Mouse (Mus musculus) G1E (cell line): Measurements from ENCODE around the gene Slc22a12. TPM values are rescaled to one million over a fixed set of nuclear protein-coding genes. Genes with fewer than 3 reads are reported as not detected.

Source experiments
- ATAC-seq: 2 replicates; pipeline ENCODE4 v1.8.0; 2016; ENCODE audit warnings: mild to moderate bottlenecking; ENCODE audit not compliant: insufficient number of reproducible peaks, poor library complexity, low FRiP score, severe bottlenecking; ENCODE audit errors: extremely low read depth
- DNase-seq: peaks from one replicate; pipeline ENCODE4 v3.0.0; 2012; ENCODE audit warnings: low spot score
- H3K27me3 ChIP-seq: 2 replicates; pipeline ENCODE4 v1.6.1; 2012; ENCODE audit warnings: mild to moderate bottlenecking, low read length, inconsistent platforms; ENCODE audit not compliant: insufficient read depth
- H3K36me3 ChIP-seq: replicated peaks from 2 replicates; pipeline ENCODE3; 2012; ENCODE audit warnings: mild to moderate bottlenecking, inconsistent platforms
- H3K4me1 ChIP-seq: 2 replicates; pipeline ENCODE4 v1.6.1; 2012; ENCODE audit warnings: low read depth, low read length, inconsistent platforms, mixed read lengths; ENCODE audit not compliant: insufficient read depth
- H3K4me3 ChIP-seq: 2 replicates; pipeline ENCODE4 v1.5.1; 2012; ENCODE audit warnings: low read depth, mild to moderate bottlenecking, inconsistent platforms, low read length, moderate library complexity, mixed read lengths
- H3K9me3 ChIP-seq: replicated peaks from 2 replicates; pipeline ENCODE4 v1.6.1; 2012; ENCODE audit warnings: inconsistent platforms
- CTCF ChIP-seq: IDR thresholded peaks from 2 replicates; pipeline ENCODE4 v1.5.1; 2012; ENCODE audit warnings: low read depth, low read length, inconsistent platforms, mixed read lengths
- GATA1 ChIP-seq: IDR thresholded peaks from 2 replicates; pipeline ENCODE4 v1.6.1; 2012; ENCODE audit warnings: borderline replicate concordance, low read length, inconsistent platforms, mixed read lengths
- GATA2 ChIP-seq: IDR thresholded peaks from 2 replicates; pipeline ENCODE4 v1.6.1; 2012; ENCODE audit warnings: low read depth, low read length, inconsistent platforms, borderline replicate concordance
- POLR2AphosphoS5 ChIP-seq: IDR thresholded peaks from 2 replicates; pipeline ENCODE4 v1.6.1; 2012; ENCODE audit warnings: low read depth, low read length, inconsistent platforms; ENCODE audit not compliant: insufficient replicate concordance
- TAL1 ChIP-seq: conservative IDR thresholded peaks from 2 replicates; pipeline ENCODE4 v1.6.1; 2012; ENCODE audit warnings: low read depth, low read length, inconsistent platforms, mixed read lengths
- polyA plus RNA-seq: library from polyadenylated mRNA; stranded (reverse); fragments of >175 nt; gene quantifications from 2 replicates; pipeline ENCODE4 v1.2.3, GENCODE M21; 2012
- total RNA-seq, 2 experiments: library from RNA; stranded (forward) in 1 of 2; stranded (reverse) in 1 of 2; fragments of 200-1000 nt in 1 of 2; fragments of >200 nt in 1 of 2; fragmentation: Nextera tagmentation in 1 of 2; gene quantifications; 2 replicates each; pipeline ENCODE4 v1.2.3; 2014 to 2017

Slc22a12 gene
- total and polyA plus RNA-seq, 3 experiments = not detected

- TF ChIP-seq TAL1 = no peak
- TF ChIP-seq GATA1 = no peak
- no peak for TF ChIP-seq CTCF
- TF ChIP-seq POLR2AphosphoS5 = no peak
- no peak for TF ChIP-seq GATA2
- DNase-seq = no peak
Observed at GRCm38 (mm10) chr19:6515448-6515847, 27.4 kb downstream of the Slc22a12 start.

GRCm38 (mm10) chr19:6514940-6515339, 27.9 kb downstream of the Slc22a12 start:
- no peaks in the 10 kb centered on the region for H3K36me3 ChIP-seq
- DNase-seq = no peak
- no peak for ATAC-seq
- TF ChIP-seq POLR2AphosphoS5 (no peak), CTCF (no peak), GATA2 (no peak), GATA1 (no peak), TAL1 (no peak)
- no peak overlapping the region for H3K4me3 ChIP-seq
- no peaks in the 10 kb centered on the region for H3K4me1 ChIP-seq
- peaks cover 2% of the 10 kb centered on the region; the same call in 1 of the 2 replicates for H3K27me3 ChIP-seq
- no peaks in the 10 kb centered on the region for H3K9me3 ChIP-seq

More at GRCm38 (mm10) chr19:6515448-6515847, 27.4 kb downstream of the Slc22a12 start:
- Histone ChIP-seq H3K36me3 (no peaks in the 10 kb centered on the region), H3K9me3 (no peaks in the 10 kb centered on the region), H3K4me1 (no peaks in the 10 kb centered on the region), H3K4me3 (no peak overlapping the region), H3K27me3 (peaks cover 5% of the 10 kb centered on the region; the same call in 1 of the 2 replicates)
- ATAC-seq = no peak

- TF ChIP-seq CTCF = no peak
- Histone ChIP-seq H3K27me3 (peaks cover 6% of the 10 kb centered on the region; the same call in 1 of the 2 replicates), H3K4me1 (no peaks in the 10 kb centered on the region), H3K4me3 (no peak overlapping the region), H3K36me3 (no peaks in the 10 kb centered on the region), H3K9me3 (no peaks in the 10 kb centered on the region)
- DNase-seq = no peak
- no peak for ATAC-seq
Observed at GRCm38 (mm10) chr19:6513389-6514139, 29.3 kb downstream of the Slc22a12 start.

GRCm38 (mm10) chr19:6510546-6510945, 32.3 kb downstream of the Slc22a12 start:
- peaks cover 18% of the 10 kb centered on the region for H3K27me3 ChIP-seq
- H3K9me3 ChIP-seq = no peaks in the 10 kb centered on the region
- H3K4me3 ChIP-seq = no peak overlapping the region
- H3K36me3 ChIP-seq = no peaks in the 10 kb centered on the region
- DNase-seq = no peak
- TF ChIP-seq POLR2AphosphoS5 (no peak), GATA1 (no peak), TAL1 (no peak), CTCF (no peak), GATA2 (no peak)
- no peak for ATAC-seq
- H3K4me1 ChIP-seq = peaks cover 2% of the 10 kb centered on the region; the same call in 1 of the 2 replicates

GRCm38 (mm10) chr19:6509881-6510280, 33.0 kb downstream of the Slc22a12 start:
- Histone ChIP-seq H3K4me1 (peaks cover 2% of the 10 kb centered on the region; the same call in 1 of the 2 replicates), H3K9me3 (no peaks in the 10 kb centered on the region), H3K4me3 (no peak overlapping the region), H3K36me3 (no peaks in the 10 kb centered on the region), H3K27me3 (peaks cover 18% of the 10 kb centered on the region)
- TF ChIP-seq CTCF (no peak), GATA2 (no peak), POLR2AphosphoS5 (no peak), TAL1 (no peak), GATA1 (no peak)
- DNase-seq (no peak), ATAC-seq (no peak)

GRCm38 (mm10) chr19:6507393-6507792, 35.4 kb downstream of the Slc22a12 start:
- ATAC-seq (no peak), DNase-seq (no peak)
- TF ChIP-seq POLR2AphosphoS5 (no peak), GATA1 (no peak), TAL1 (no peak), CTCF (no peak), GATA2 (no peak)
- H3K4me1 ChIP-seq = peaks cover 2% of the 10 kb centered on the region; the same call in 1 of the 2 replicates
- H3K36me3 ChIP-seq = no peaks in the 10 kb centered on the region
- no peak overlapping the region for H3K4me3 ChIP-seq
- peaks cover 24% of the 10 kb centered on the region for H3K27me3 ChIP-seq
- no peaks in the 10 kb centered on the region for H3K9me3 ChIP-seq
